Mouse (Mus musculus) hindbrain, embryonic 11.5 days (tissue): Measurements from ENCODE around the gene Ddx10. TPM values are rescaled to one million over a fixed set of nuclear protein-coding genes. Genes with fewer than 3 reads are reported as not detected.
A peak's percentile ranks its signal among the peaks of the same experiment; 100 is the strongest.

ENCODE experiments used
- ATAC-seq: fragments of 200-750 bp; cut with Nextera tagmentation; 2 replicates; pipeline ENCODE4 v1.8.0; 2017; ENCODE audit warnings: mild to moderate bottlenecking, moderate TSS enrichment, moderate library complexity; ENCODE audit not compliant: low FRiP score
- DNase-seq: peaks from one replicate; pipeline ENCODE4 v3.0.0-alpha.2; 2015; ENCODE audit warnings: low spot score
- H3K27ac ChIP-seq: fragments of 300-500 bp; sonication (generic); 2 replicates; pipeline ENCODE4 v1.5.1; 2014; ENCODE audit warnings: mild to moderate bottlenecking, low read depth, low read length
- H3K27me3 ChIP-seq: fragments of 300-500 bp; sonication (generic); 2 replicates; pipeline ENCODE4 v1.6.1; 2014; ENCODE audit warnings: mild to moderate bottlenecking, low read length, moderate library complexity, mixed read lengths; ENCODE audit not compliant: control insufficient read depth, insufficient read depth
- H3K36me3 ChIP-seq: fragments of 300-500 bp; sonication (generic); 2 replicates; pipeline ENCODE4 v1.6.1; 2014; ENCODE audit warnings: mild to moderate bottlenecking, low read length, moderate library complexity, mixed read lengths; ENCODE audit not compliant: control insufficient read depth, insufficient read depth
- H3K4me1 ChIP-seq: fragments of 300-500 bp; sonication (generic); replicated peaks from 2 replicates; pipeline ENCODE4 v1.6.1; 2014; ENCODE audit warnings: low read length, mixed read lengths; ENCODE audit not compliant: control insufficient read depth, insufficient read depth
- H3K4me2 ChIP-seq: fragments of 300-500 bp; sonication (generic); replicated peaks from 2 replicates; pipeline ENCODE4 v1.6.1; 2014; ENCODE audit warnings: mild to moderate bottlenecking, low read depth, low read length
- H3K4me3 ChIP-seq: fragments of 300-500 bp; sonication (generic); 2 replicates; pipeline ENCODE4 v1.5.1; 2014; ENCODE audit warnings: low read depth, low read length
- H3K9ac ChIP-seq: fragments of 300-500 bp; sonication (generic); 2 replicates; pipeline ENCODE4 v1.6.1; 2014; ENCODE audit warnings: low read depth, low read length
- H3K9me3 ChIP-seq: fragments of 300-500 bp; sonication (generic); 2 replicates; pipeline ENCODE4 v1.6.1; 2016; ENCODE audit warnings: low read length; ENCODE audit not compliant: control insufficient read depth
- WGBS: fragments of 180-500 bp; shearing (Covaris S2); extraction: QIAGEN DNeasy Blood & Tissue Kit; methylation state at CpG from one replicate; pipeline ENCODE4 v1.1.7; 2014; 5-methylcytosine and 5-hydroxymethylcytosine counted together
- polyA plus RNA-seq: library from polyadenylated mRNA; unstranded; fragments of >200 nt; fragmentation: Nextera tagmentation; extraction: Ambion mirVana; gene quantifications from 2 replicates; pipeline ENCODE4 v1.2.1, GENCODE M21; 2014

The Ddx10 gene
- polyA plus RNA-seq = 33.5 and 34.2 TPM in 2 replicates

GRCm38 (mm10) chr9:53247953-53248397 lies at the start of gene Ddx10:
TSS of gene Ddx10 (minus strand) at chr9:53248053.
- DNase-seq (peak; percentile 99), ATAC-seq (peak; percentile 100)
- H3K4me1 ChIP-seq = no peaks in the 10 kb centered on the region
- under 1% methylated on average over 35 of the region's 35 CpGs for WGBS
- H3K9me3 ChIP-seq = no peaks in the 10 kb centered on the region
- H3K4me3 ChIP-seq = peak within 1 kb of the TSS; percentile 85
- H3K27ac ChIP-seq = no peak within 1 kb of the TSS
- H3K4me2 ChIP-seq = peak within 1 kb of the TSS; percentile 92
- no peaks in the 10 kb centered on the region for H3K36me3 ChIP-seq
- H3K9ac ChIP-seq = peak within 1 kb of the TSS; percentile 73
- H3K27me3 ChIP-seq = no peaks in the 10 kb centered on the region

DNA sequence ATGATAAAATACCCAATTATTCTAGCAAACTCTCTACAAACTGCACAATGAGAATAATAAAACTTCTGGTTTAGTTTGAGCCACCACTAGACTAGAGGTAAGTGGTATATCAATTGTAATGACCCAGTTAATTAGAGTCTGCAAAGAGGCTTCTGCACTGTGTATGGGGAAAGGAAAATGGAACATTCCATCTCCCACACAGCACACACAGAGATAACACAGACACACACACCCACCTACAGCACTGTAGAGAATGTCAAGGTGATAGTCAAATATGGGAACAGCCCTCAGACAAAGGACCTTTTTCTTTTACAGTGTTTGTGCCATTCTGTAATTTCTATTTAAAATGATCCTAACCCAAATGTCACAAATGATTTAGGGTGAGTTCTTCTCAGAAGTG lies 45.0 kb upstream of the Ddx10 start:
- H3K27ac ChIP-seq = no peak overlapping the region
- ATAC-seq (no peak), DNase-seq (no peak)
- no peaks in the 10 kb centered on the region for H3K4me1 ChIP-seq
- no peaks in the 10 kb centered on the region for H3K27me3 ChIP-seq
- no peak overlapping the region for H3K4me3 ChIP-seq
- H3K36me3 ChIP-seq = no peaks in the 10 kb centered on the region
- no peak overlapping the region for H3K9ac ChIP-seq
- no peaks in the 10 kb centered on the region for H3K9me3 ChIP-seq
- no peak overlapping the region for H3K4me2 ChIP-seq

DNA sequence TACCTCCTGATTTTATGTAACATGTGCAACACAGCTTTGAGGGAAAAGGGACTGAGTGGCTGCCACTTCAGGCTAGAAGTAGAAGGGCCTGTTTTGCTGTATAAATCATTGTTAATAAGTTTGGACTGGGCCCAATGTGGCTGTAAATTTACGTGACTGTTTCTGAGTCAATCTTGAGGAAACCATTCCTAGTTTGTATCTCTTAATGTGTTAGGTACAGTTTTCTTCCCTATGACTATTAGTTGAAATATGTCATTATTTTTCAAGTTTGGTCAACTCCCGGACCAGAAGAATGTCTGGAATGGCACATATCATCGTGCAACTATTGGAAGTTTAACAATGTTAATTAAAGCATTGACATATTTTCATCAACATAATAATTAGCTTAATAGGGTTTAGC lies 42.2 kb upstream of the Ddx10 start:
- ATAC-seq = no peak
- DNase-seq = no peak
- H3K4me2 ChIP-seq = no peak overlapping the region
- H3K27me3 ChIP-seq = no peaks in the 10 kb centered on the region
- no peaks in the 10 kb centered on the region for H3K4me1 ChIP-seq
- no peak overlapping the region for H3K27ac ChIP-seq
- H3K9ac ChIP-seq = no peak overlapping the region
- WGBS = 92% methylated on average over 3 of the region's 3 CpGs
- H3K36me3 ChIP-seq = no peaks in the 10 kb centered on the region
- H3K9me3 ChIP-seq = no peaks in the 10 kb centered on the region
- H3K4me3 ChIP-seq = no peak overlapping the region

DNA sequence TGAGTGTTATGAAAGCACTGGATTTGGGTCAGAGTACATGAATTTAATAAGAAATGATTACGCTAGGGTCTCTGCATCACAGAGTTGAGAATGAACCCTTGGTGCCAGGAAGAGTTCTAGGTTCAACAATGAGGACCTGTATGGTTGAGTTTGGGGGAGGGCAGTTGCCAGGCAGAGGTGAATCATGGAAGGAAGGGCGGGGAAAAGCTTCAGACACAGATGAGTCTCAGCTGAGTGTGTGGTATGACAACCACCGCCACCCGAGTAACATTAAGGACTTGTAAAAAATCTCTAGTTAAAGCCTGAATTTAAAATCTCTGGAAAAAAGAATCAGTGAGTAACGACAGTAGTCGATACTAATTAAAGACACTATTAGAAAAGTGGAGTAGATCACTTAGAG lies 38.9 kb upstream of the Ddx10 start:
- WGBS = 92% methylated on average over 6 of the region's 6 CpGs
- no peaks in the 10 kb centered on the region for H3K4me1 ChIP-seq
- no peak overlapping the region for H3K4me3 ChIP-seq
- DNase-seq (no peak), ATAC-seq (no peak)
- H3K36me3 ChIP-seq = no peaks in the 10 kb centered on the region
- no peaks in the 10 kb centered on the region for H3K27me3 ChIP-seq
- H3K9me3 ChIP-seq = no peaks in the 10 kb centered on the region
- H3K9ac ChIP-seq = no peak overlapping the region
- no peak overlapping the region for H3K4me2 ChIP-seq
- no peak overlapping the region for H3K27ac ChIP-seq

- no peak overlapping the region for H3K27ac ChIP-seq
- no peaks in the 10 kb centered on the region for H3K36me3 ChIP-seq
- no peak overlapping the region for H3K4me2 ChIP-seq
- no peak overlapping the region for H3K9ac ChIP-seq
- no peak overlapping the region for H3K4me3 ChIP-seq
- DNase-seq (no peak), ATAC-seq (no peak)
- 93% methylated on average over 2 of the region's 2 CpGs for WGBS
- no peaks in the 10 kb centered on the region for H3K4me1 ChIP-seq
- H3K27me3 ChIP-seq = no peaks in the 10 kb centered on the region
- H3K9me3 ChIP-seq = no peaks in the 10 kb centered on the region
Measured at GRCm38 (mm10) chr9:53278997-53279396, 31.1 kb upstream of the Ddx10 start.

- Histone ChIP-seq H3K4me3 (no peak overlapping the region), H3K27ac (no peak overlapping the region), H3K4me1 (no peaks in the 10 kb centered on the region), H3K36me3 (no peaks in the 10 kb centered on the region), H3K9me3 (no peaks in the 10 kb centered on the region), H3K27me3 (no peaks in the 10 kb centered on the region), H3K4me2 (no peak overlapping the region), H3K9ac (no peak overlapping the region)
- ATAC-seq (no peak), DNase-seq (no peak)
- 94% methylated on average over 1 of the region's 1 CpGs for WGBS
Measured at GRCm38 (mm10) chr9:53276381-53276780, 28.5 kb upstream of the Ddx10 start.

DNA sequence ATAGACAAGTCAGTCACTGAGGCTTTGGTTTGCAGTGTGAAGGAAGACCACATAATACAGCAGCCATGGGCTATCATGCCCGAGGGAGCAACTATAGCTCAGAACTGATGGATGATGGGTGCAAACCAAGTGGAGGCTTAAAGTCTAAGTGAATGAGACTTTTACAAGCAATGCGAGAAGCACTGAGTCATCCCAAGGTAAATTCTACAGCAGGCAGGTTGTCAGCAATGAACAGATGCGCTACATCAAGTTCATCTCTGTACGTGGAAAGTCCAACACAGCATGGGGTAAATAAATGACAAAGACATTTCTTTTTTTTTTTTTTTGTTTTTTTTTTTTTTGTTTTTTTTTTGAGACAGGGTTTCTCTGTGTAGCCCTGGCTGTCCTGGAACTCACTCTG lies 24.9 kb upstream of the Ddx10 start:
- no peak overlapping the region for H3K4me2 ChIP-seq
- H3K9me3 ChIP-seq = no peaks in the 10 kb centered on the region
- H3K9ac ChIP-seq = no peak overlapping the region
- H3K4me3 ChIP-seq = no peak overlapping the region
- H3K27ac ChIP-seq = no peak overlapping the region
- DNase-seq = no peak
- ATAC-seq = no peak
- no peaks in the 10 kb centered on the region for H3K36me3 ChIP-seq
- WGBS = 84% methylated on average over 4 of the region's 4 CpGs
- H3K27me3 ChIP-seq = no peaks in the 10 kb centered on the region
- H3K4me1 ChIP-seq = no peaks in the 10 kb centered on the region

- H3K4me3 ChIP-seq = no peak overlapping the region
- H3K36me3 ChIP-seq = no peaks in the 10 kb centered on the region
- H3K4me1 ChIP-seq = no peaks in the 10 kb centered on the region
- H3K9me3 ChIP-seq = no peaks in the 10 kb centered on the region
- H3K27ac ChIP-seq = no peak overlapping the region
- H3K9ac ChIP-seq = no peak overlapping the region
- no peak overlapping the region for H3K4me2 ChIP-seq
- no peak for ATAC-seq
- WGBS = 71% methylated on average over 5 of the region's 5 CpGs
- no peak for DNase-seq
- H3K27me3 ChIP-seq = no peaks in the 10 kb centered on the region
Measured at GRCm38 (mm10) chr9:53272207-53272606, 24.4 kb upstream of the Ddx10 start.

GRCm38 (mm10) chr9:53271281-53272022 lies 23.6 kb upstream of the Ddx10 start:
- Histone ChIP-seq H3K4me2 (no peak overlapping the region), H3K4me3 (no peak overlapping the region), H3K27ac (no peak overlapping the region), H3K9ac (no peak overlapping the region), H3K27me3 (no peaks in the 10 kb centered on the region), H3K36me3 (no peaks in the 10 kb centered on the region), H3K9me3 (no peaks in the 10 kb centered on the region), H3K4me1 (no peaks in the 10 kb centered on the region)
- ATAC-seq (no peak), DNase-seq (no peak)
- WGBS = 80% methylated on average over 5 of the region's 5 CpGs
